Mouse (Mus musculus): ENCODE measurements around the gene Zfp119b.
A peak's percentile ranks its signal among the peaks of the same experiment; 100 is the strongest.
"Not testable (repeated sequence)": the region's sequence is repeated elsewhere in the genome, so short reads cannot be mapped to it uniquely, and the experiment has no call there.

DNA sequence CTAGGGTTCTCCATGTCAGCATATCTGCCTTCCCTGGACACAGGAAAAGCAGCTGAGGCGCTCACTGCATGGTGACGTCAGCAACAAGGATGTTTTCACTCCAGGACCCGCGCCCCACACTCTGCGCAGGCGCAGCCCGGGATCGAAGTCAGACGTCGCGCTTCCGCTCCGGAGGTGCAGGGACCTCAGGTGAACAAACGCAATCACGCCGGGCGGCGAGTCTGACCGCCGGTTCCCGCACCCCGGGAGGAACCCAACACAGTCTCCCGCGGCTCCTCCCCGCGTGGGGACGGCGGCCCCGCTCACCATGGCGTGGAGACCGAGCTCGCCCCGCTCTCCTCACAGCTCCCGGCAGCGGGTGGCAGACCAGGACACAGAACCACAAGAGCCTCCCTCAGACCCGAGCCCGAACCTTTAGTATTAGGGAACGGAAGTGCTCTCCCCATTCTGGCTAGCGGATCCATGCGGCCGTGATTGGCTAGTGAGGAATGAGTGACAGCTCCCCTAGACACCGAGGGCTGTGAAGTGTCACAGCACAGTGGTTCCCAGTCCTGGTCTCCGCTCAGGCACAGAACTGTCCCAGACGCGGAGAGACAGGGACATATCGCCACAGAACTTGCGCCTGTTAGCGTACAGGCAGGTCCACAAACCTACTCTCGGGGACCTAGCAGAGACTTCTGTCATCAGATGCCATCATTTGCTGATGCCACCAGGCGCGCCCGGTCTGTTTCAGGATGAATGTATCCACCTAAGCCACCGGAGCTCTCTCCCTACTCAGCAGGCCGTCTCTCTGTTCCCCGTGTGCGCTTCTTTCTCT, 4.2 kb downstream of the Zfp119b start:
- TF ChIP-seq POLR2A (IDR thresholded peaks at IDR 0.05; ENCODE audit: low read depth, low read length): peak; percentile 75
- not testable (repeated sequence) for TF ChIP-seq EP300 (IDR thresholded peaks at IDR 0.05; ENCODE audit: low read length); KAT2A (IDR thresholded peaks at IDR 0.05; ENCODE audit: insufficient replicate concordance, low read length); USF1 (IDR thresholded peaks at IDR 0.05; ENCODE audit: low read depth, low read length); CTCF (conservative IDR thresholded peaks at IDR 0.05 in 1 of 2, IDR thresholded peaks at IDR 0.05 in 1 of 2; ENCODE audit: low read depth in 2 of 2, low read length in 2 of 2); MYC (IDR thresholded peaks at IDR 0.05; ENCODE audit: low read depth, low read length); USF2 (conservative IDR thresholded peaks at IDR 0.05; ENCODE audit: low read depth, low read length); JUN (IDR thresholded peaks at IDR 0.05; ENCODE audit: insufficient read depth, low read depth, low read length); MEF2A (IDR thresholded peaks at IDR 0.05; ENCODE audit: borderline replicate concordance, low read depth, low read length); RAD21 (IDR thresholded peaks at IDR 0.05; ENCODE audit: low read depth, low read length)
- 0 out of 2 replicates have a peak, but pooled peaks have one; percentile 37 for TF ChIP-seq MAZ (IDR thresholded peaks at IDR 0.05; ENCODE audit: low read depth, low read length)
- TF ChIP-seq MAFK (IDR thresholded peaks at IDR 0.05; ENCODE audit: insufficient replicate concordance, low read length): 0 out of 2 replicates have a peak, but pooled peaks have one; percentile 19
